Mouse (Mus musculus) large intestine, adult 2 months (tissue): ENCODE results near the gene Sco1. TPM values are rescaled to one million over a fixed set of nuclear protein-coding genes. Genes with fewer than 3 reads are reported as not detected.
A peak's percentile ranks its signal among the peaks of the same experiment; 100 is the strongest.
"Not testable (repeated sequence)": the region's sequence is repeated elsewhere in the genome, so short reads cannot be mapped to it uniquely, and the experiment has no call there.

Experiments
- DNase-seq: peaks from one replicate; pipeline ENCODE4 v3.0.0-alpha.2; 2012; ENCODE audit warnings: low read depth, low spot score
- WGBS: fragments of 180-500 bp; shearing (Covaris S2); methylation state at CpG from one replicate; pipeline ENCODE4 v1.1.7; 2018; 5-methylcytosine and 5-hydroxymethylcytosine counted together
- polyA plus RNA-seq: library from polyadenylated mRNA; depleted of rRNA; stranded (reverse); fragments of >200 nt; gene quantifications from 2 replicates; pipeline ENCODE4 v1.2.3, GENCODE M21; 2012

Gene Sco1
- polyA plus RNA-seq, 1 experiment = 13.1 TPM

- no peak for DNase-seq
- 86% methylated on average over 7 of the region's 7 CpGs for WGBS
Measured at GRCm38 (mm10) chr11:67082188-67082587, 29.7 kb downstream of the Sco1 start.

DNA sequence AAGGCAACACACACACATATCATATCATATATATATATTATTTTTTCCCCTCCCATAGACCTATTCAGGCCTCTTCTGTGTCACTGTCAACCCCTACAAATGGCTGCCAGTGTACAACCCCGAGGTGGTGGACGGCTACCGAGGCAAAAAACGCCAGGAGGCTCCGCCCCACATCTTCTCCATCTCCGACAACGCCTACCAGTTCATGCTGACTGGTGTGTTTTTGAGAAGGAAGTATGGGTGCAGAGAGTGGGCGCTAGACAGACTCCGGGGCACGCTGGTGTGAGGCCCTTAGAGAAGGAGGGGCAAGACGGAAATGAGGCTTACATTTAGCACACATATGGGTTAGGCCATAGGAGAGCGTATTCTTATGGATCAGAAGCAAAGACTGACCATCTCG, 30.3 kb downstream of the Sco1 start:
- WGBS = 74% methylated on average over 13 of the region's 13 CpGs
- no peak for DNase-seq

DNA sequence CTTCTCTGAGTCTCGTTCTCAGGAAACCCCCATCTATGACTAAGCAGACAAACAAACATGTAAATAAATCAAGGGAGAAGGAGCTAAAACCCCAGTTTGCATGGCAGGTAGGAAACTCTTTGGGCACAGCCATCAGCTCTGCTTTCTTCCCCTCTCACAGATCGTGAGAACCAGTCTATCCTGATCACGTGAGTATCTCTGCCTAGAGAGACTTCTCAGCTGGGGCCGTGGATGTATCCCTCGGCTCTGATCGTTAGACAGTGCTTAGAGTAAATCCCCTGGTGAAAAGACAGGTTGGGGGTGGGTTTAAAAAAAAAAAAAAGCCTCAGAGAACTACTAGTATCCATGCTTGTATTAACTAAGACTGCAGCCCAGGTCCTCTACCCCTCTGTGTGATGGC, 30.8 kb downstream of the Sco1 start:
- no peak for DNase-seq
- 71% methylated on average over 6 of the region's 6 CpGs for WGBS

DNA sequence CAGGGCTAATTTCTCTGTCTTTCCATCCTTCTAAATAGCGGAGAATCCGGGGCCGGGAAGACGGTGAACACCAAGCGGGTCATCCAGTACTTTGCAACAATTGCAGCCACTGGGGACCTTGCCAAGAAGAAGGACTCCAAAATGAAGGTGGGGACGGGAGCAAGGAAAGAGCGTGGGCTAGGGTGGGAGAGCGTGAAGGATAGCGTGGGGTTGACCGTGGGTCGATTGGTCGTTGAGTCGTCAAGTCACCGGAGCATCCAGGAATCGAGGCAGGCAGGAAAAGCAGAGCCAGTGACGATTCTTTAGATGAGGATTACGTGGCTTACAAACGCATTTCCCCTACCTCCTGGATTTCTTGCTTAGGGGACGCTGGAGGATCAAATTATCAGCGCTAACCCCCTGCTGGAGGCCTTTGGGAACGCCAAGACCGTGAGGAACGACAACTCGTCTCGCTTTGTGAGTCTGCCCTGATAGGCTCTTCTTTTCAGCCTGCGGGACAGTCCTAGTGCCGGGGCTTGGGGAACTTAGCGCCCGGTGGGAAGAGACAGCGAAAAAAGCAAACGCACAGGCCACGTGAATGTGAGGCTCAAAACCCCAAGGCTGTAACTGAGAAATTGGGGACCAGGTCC, 31.4 kb downstream of the Sco1 start:
- no peak for DNase-seq
- WGBS = 51% methylated on average over 32 of the region's 32 CpGs

DNA sequence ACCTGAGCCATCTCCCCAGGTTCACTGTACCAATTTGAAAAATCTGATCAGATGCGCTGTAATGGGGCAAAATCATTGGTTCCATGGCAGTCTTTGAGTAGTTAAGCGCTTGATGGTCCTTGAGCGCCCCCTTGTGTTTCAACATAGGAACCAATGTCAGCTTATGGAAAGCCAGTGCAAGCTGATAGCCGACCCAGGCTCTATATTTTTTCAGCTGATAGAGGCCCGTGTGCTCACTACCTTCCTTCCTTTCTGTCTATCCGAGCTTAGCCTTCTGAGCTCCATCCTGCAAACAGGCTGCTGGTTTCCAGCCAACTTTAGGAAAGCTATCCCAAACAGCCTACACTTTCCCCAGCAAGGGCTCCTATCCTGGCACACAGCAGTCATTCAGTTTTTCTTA, 33.0 kb downstream of the Sco1 start:
- WGBS = 2% methylated on average over 6 of the region's 6 CpGs
- peak; percentile 69 for DNase-seq

DNA sequence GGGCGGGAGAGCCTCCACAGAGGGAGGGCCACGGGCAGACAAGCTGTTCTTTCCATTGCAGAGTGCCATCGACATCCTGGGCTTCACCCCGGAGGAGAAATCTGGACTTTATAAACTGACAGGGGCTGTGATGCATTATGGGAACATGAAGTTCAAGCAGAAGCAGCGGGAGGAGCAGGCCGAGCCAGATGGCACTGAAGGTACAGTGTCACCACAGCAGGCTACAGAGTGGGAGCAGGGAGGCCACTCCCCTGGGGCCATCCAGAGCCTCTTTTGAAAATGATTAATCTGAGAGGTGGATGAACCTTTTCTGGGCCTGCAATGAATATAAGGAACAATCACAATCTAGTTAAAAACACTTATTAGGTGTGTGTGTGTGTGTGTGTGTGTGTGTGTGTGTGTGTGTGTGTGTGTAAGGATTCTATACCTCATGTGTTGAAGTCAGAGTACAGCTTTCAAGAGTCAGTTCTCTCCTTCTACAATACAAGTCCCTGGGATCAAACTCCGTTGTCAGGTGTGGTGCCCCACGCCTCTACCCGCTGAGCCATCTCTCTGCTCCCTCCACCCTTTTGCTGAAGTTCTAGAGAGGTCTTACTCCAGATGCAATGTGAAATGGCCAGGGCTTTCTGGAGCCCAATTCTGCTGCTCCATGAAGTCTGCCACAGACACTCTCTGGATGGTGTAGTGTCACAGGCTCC, 34.1 kb downstream of the Sco1 start:
- no peak for DNase-seq
- WGBS = 27% methylated on average over 9 of the region's 9 CpGs

DNA sequence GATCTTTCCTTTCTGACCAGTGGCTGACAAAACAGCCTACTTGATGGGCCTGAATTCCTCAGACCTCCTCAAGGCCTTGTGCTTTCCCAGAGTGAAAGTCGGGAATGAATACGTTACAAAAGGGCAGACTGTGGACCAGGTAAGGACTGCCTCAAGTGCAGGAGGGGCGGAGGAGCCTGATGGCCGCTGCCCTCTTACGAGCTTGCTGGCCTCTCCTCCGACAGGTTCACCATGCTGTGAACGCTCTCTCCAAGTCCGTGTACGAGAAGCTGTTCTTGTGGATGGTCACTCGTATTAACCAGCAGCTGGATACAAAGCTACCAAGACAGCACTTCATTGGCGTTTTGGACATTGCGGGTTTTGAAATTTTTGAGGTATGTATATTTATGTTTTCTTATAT, 34.8 kb downstream of the Sco1 start:
- 78% methylated on average over 12 of the region's 12 CpGs for WGBS
- DNase-seq = no peak

DNA sequence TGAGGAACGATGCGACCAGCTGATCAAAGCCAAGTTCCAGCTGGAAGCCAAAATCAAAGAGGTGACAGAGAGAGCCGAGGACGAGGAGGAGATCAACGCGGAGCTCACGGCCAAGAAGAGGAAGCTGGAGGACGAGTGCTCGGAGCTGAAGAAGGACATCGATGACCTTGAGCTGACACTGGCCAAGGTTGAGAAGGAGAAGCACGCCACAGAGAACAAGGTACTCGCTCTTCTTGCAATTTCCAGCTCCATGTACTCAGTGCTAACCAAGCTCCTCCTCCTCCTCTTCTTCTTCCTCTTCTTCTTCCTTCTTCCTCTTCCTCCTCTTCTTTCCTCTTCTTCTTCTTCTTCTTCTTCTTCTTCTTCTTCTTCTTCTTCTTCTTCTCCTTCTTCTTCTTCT, 39.9 kb downstream of the Sco1 start:
- WGBS = 79% methylated on average over 12 of the region's 12 CpGs
- DNase-seq = not testable (repeated sequence)

DNA sequence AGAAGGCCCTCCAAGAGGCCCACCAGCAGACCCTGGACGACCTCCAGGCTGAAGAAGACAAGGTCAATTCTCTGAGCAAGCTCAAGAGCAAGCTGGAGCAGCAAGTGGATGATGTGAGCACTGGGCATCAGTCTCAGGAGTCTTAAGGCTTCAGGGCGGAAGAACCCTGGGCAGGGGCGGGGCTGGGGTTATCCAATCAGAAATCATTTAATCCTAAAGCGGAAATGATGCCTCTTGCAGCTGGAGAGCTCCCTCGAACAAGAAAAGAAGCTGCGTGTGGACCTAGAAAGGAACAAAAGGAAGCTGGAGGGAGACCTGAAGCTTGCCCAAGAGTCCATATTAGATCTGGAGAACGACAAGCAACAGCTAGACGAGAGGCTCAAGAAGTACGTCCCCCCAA, 40.7 kb downstream of the Sco1 start:
- DNase-seq = no peak
- 71% methylated on average over 9 of the region's 9 CpGs for WGBS

DNA sequence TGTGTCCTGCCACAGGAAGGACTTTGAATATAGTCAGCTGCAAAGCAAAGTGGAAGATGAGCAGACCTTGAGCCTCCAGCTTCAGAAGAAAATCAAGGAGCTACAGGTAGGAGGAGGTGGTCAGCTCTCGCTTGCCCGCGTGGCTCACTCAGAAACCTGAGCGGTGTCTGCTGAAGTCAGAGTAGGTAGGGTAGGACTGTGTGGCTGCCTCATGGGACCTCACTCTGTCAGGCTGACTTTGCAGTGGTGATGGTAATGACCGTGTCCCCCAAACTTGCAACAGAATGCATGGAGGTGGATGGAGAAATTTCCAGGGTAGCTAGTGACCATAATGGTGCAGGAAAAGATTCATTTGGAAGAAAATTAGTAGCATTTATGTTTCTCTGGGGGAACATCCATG, 41.2 kb downstream of the Sco1 start:
- DNase-seq = no peak
- 95% methylated on average over 5 of the region's 5 CpGs for WGBS

DNA sequence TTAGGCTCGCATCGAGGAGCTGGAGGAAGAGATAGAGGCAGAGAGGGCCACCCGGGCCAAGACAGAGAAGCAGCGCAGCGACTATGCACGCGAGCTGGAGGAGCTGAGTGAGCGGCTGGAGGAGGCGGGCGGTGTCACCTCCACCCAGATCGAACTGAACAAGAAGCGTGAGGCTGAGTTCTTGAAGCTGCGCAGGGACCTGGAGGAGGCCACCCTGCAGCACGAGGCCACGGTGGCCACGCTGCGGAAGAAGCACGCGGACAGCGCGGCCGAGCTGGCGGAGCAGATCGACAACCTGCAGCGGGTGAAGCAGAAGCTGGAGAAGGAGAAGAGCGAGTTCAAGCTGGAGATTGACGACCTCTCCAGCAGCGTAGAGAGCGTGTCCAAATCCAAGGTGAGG, 42.0 kb downstream of the Sco1 start:
- no peak for DNase-seq
- 63% methylated on average over 29 of the region's 29 CpGs for WGBS

- DNase-seq = no peak
- 91% methylated on average over 10 of the region's 10 CpGs for WGBS
Measured at GRCm38 (mm10) chr11:67097709-67098108, 45.2 kb downstream of the Sco1 start.

GRCm38 (mm10) chr11:67098427-67098826, 46.0 kb downstream of the Sco1 start:
- no peak for DNase-seq
- WGBS = 71% methylated on average over 11 of the region's 11 CpGs

- WGBS = 90% methylated on average over 16 of the region's 16 CpGs
Measured at GRCm38 (mm10) chr11:67099241-67099640, 46.8 kb downstream of the Sco1 start.

DNA sequence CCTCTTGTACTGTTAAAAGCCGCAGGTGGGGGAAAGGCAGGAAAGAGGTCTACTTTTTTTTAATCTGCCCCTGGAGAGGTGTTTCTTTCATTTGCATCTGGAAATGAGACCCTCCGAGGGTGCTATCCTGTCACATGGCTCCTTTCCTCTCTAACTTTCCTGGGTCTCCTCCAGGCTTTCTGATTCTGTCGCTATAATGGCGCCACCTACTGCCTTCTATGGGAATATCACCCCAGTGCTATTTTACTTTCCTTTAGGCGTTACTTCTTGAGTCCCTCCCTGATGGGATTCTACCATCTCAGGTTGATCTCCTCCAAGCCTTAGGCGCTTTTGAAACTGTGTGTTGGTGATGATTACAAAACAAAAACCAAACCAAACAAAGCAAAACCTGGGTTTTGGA, 47.7 kb downstream of the Sco1 start:
- no peak for DNase-seq
- 27% methylated on average over 6 of the region's 6 CpGs for WGBS

More at GRCm38 (mm10) chr11:67099241-67099640, 46.8 kb downstream of the Sco1 start:
- DNase-seq = no peak

- 26% methylated on average over 8 of the region's 8 CpGs for WGBS
- DNase-seq = no peak
Measured at GRCm38 (mm10) chr11:67101713-67102112, 49.2 kb downstream of the Sco1 start.

- WGBS = 69% methylated on average over 9 of the region's 9 CpGs
- DNase-seq = no peak
Measured at GRCm38 (mm10) chr11:67103256-67103655, 50.8 kb downstream of the Sco1 start.

DNA sequence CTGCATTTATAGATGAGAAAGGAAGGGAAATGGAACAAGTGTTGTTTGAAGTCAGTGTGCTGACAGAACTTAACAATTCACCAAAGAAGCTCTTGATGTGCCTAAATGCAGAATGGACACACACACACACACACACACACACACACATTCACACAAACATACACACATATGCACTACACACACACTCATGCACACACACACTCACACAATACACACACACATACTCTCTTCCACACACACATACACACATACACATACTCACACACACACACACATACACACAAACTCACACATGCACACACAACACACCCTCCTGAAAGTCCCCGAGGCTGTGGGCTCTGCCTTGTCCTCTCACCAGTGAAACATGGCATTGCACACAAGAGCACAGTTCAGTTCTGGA, 51.8 kb downstream of the Sco1 start:
- no peak for DNase-seq
- WGBS = 59% methylated on average over 1 of the region's 1 CpGs

DNA sequence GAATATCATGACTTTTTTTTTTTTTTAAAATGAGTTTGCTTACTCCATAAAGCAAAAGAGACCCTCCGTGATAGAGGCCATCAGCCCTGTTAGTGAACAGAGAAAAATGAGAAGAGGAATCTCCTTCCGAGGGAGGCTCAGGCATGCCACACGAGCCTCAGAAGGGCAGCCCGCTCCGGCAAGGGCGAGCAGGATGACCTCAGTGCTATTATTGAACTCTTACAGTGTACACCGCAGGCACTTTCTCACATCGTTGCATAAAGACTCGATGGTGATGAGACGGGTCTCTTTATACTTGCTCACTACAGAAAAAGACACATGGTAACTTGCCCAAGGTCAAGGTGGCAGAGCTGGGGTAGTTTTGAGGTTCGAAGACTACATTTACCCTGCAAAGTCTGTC, 52.2 kb downstream of the Sco1 start:
- WGBS = 70% methylated on average over 11 of the region's 11 CpGs
- DNase-seq = no peak

- WGBS = 64% methylated on average over 4 of the region's 4 CpGs
- no peak for DNase-seq
Measured at GRCm38 (mm10) chr11:67105689-67106088, 53.2 kb downstream of the Sco1 start.

DNA sequence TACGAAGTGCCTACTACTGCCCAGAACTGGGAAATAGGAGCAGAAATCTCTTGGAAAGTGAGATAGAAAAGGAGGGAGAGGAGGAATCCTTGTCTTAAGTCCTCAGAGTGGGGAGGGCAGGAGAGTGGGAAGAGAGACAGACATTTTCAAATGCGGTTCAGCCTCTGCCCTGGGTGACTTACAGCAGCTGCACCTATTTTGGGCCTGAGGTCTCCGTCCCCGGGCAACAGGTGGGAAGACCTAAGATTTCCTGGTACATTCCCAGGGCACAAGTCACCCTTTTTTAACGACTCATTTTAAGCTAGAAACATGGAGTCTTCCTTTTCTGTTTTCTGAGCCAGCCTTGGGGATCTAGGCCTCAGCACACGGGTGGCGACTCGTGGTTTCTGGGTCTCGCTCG, 54.5 kb downstream of the Sco1 start:
- 84% methylated on average over 10 of the region's 10 CpGs for WGBS

More for the DNA sequence above, 54.5 kb downstream of the Sco1 start:
- DNase-seq = no peak
